Mouse (Mus musculus) CD4-positive, CD25-positive, alpha-beta regulatory T cell, adult 9 weeks (primary cell): Measurements from ENCODE around the gene Phox2a. TPM values are rescaled to one million over a fixed set of nuclear protein-coding genes. Genes with fewer than 3 reads are reported as not detected.

ENCODE experiments used
- polyA plus RNA-seq: library from polyadenylated mRNA; unstranded; fragments of 100-300 nt; shearing (Covaris generic); gene quantifications from one replicate; pipeline ENCODE4 v1.2.1, GENCODE M21; 2017

Gene Phox2a
- not detected for polyA plus RNA-seq

DNA sequence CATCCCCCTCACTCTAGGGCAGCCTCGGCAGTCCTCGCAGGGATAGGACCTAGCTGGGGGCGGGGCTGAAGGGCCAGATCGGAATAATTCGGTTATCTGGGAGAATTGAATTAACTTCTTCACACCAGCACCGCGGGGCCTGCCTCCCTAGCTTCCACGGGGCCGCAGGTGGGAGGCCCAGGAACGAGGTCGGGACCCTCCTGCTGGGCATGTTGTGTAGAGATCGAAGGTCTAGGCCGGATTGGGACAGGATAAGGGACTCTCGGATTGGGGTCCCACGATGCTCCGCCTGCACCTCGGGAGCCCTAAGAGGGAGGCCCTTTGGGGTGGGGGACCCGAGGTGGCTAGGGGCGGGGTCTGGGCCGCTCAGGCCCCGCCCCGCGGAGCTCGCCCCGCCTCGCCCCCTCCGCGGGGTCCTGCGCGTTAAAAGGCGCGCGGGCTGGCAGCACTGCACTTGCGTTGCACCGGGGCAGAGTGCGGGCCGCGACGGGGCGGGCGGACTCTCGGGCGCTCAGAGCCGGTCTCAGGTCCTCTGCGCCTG, at the start of gene Phox2a:
Phox2a (plus strand) TSS at position 453 of the 541 bp plus-strand sequence.

DNA sequence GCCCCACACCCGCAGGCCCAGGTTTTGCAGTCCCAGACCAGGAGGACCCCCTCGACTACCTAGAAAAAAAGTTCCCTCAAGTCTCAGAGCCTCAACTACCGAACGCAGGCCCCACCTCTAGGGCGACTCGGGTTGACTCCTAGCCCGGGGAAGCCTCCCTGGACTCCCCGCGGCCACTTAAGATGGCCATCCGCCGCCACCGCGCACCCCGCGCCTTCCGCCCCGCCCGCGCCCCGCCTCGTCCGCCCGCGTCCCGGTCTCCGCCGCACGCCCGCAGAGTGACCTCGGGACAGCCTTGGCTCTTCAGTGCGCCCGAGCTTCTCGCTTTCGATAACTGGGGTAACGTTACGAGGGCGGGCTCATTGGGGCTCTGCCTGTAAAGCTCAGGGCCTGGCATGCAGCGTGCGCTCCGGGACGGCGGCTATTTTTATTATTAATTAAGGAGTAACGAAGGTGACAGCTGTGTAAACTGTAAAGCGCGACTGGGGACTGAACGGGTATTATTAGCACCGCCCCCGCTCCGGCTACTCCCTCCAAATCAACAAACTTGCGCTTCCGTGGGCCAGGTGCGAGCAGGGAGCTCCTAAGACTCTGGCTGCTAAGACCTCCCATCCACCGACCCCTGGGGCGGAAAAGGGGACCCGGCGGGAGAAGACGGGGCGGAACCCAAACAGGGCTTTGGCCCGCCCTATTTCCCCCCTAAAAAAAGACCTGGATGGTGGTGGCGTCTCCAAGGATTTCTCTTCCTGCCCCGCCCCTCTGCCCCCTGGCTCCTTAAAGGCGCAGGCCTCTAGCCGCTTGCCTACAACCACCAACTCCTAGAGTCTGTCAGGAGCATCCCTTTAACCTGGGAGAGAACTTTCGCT, 19.7 kb downstream of the Phox2a start, which contains the start of gene Inppl1:
Inppl1 (minus strand) TSS at position 624 of the 866 bp plus-strand sequence.

DNA sequence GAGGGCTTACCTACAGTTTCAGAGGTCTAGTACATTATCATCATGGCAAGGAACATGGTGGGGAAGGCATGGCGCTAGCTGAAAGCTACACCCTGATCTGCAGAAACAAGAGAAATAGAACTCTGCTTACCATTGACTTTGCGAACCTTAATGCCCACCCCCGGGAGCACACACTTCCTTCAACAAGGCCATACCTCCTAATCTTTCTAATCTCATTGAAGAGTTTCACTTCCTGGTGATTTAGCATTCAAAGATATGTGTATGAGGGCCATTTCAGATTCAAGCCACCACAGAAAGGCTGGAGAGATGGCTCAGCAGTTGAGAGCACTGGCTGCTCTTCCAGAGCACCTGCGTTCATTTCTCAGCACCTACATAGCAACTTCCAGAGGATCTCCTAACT, 39.0 kb downstream of the Phox2a start, which contains the start of gene Folr2:
Folr2 (minus strand) TSS at position 101 of the 400 bp plus-strand sequence.

DNA sequence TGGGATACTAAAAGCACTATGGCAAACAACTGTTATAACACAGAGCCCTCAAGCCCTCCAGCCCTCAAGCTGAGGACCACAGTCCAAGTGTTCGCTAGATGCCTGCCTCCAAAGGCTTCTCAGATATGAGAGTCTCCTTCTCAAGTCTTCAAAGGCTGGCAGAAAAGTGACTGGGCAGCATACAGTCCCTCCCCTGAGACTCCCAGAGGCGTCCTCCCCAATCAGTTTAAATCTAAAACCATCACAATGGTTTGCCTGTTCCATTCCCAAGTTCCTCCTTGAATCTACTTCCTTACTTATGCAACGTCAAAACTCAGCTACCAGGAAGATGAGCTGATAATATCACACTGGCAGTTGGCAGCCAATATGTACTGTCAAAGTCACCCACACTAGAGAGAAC, 45.3 kb downstream of the Phox2a start, which contains the start of gene Anapc15:
Anapc15 (plus strand) TSS at position 301 of the 400 bp plus-strand sequence.

DNA sequence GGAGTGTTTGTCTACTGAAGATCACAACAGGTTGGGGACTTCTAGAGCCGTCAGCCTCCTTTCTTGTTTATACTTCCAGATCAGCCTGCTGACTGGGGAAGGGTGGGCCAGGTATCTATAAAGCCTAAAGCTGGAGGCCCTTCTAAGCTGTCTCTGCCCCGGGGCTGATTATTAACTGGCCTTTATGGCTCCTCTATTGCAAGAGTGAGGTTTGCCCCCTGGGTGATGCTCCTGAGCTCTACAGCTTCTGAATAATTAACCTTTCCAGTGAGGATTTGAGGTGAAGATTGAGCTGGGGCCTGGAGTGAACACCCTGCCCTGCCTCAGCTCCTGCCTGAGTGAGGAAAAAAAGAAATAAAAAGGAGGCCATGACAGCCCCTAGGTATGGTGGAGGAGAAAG, 52.5 kb downstream of the Phox2a start, which contains the start of gene Folr1:
Folr1 (minus strand) TSS at position 160 of the 400 bp plus-strand sequence.

Other genes with a start within 250 kb of the Phox2a start
- gene Art2b, start 232.7 kb upstream of the Phox2a start, polyA plus RNA-seq: 194 TPM
- 26.2 TPM for gene Clpb, start 154.7 kb upstream of the Phox2a start, polyA plus RNA-seq
- 5.6 TPM for gene Inppl1, start 19.9 kb downstream of the Phox2a start, polyA plus RNA-seq
- not detected for gene Folr2, start 38.9 kb downstream of the Phox2a start, polyA plus RNA-seq
- gene Anapc15, start 45.4 kb downstream of the Phox2a start, polyA plus RNA-seq: 64.5 TPM
- gene Folr1, start 52.5 kb downstream of the Phox2a start, polyA plus RNA-seq: not detected
- 172 TPM for gene Lamtor1, start 87.6 kb downstream of the Phox2a start, polyA plus RNA-seq
- 0.71 TPM for gene Tomt, start 88.0 kb downstream of the Phox2a start, polyA plus RNA-seq
- 3.2 TPM for gene Lrrc51, start 115.6 kb downstream of the Phox2a start, polyA plus RNA-seq
- 185 TPM for gene Numa1, start 115.8 kb downstream of the Phox2a start, polyA plus RNA-seq
- gene Il18bp, start 200.4 kb downstream of the Phox2a start, polyA plus RNA-seq: 4.6 TPM
- gene Rnf121, start 247.2 kb downstream of the Phox2a start, polyA plus RNA-seq: 27.3 TPM
- gene Xndc1, start 247.2 kb downstream of the Phox2a start, polyA plus RNA-seq: 29.3 TPM
- 1.1 TPM for gene Xntrpc, start 247.4 kb downstream of the Phox2a start, polyA plus RNA-seq